Mouse (Mus musculus): ENCODE results near the gene Ern1.
"Not testable (repeated sequence)": the region's sequence is repeated elsewhere in the genome, so short reads cannot be mapped to it uniquely, and the experiment has no call there.

Ern1 gene

DNA sequence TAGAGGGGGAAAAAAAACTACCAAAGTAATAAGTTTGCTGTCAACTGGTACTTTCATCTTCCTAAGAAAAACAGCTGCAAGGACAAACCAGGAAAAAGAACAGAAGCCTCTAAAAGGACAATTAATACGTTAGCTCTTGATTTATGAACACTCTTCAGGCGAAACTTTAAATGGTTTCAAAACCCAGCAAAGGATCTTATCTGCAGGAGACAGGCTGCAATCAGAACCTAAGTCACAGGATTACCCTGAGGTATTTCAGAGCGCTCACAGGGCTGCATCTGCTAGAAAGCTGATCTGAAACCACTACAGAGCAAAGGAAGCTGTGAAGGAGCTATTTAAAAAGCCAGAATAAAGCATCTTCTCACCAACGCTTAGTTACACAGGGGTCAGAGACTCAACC, 6.0 kb downstream of the Ern1 start:
- no peak for DNase-seq (ENCODE audit: low spot score in 2 of 2)

DNA sequence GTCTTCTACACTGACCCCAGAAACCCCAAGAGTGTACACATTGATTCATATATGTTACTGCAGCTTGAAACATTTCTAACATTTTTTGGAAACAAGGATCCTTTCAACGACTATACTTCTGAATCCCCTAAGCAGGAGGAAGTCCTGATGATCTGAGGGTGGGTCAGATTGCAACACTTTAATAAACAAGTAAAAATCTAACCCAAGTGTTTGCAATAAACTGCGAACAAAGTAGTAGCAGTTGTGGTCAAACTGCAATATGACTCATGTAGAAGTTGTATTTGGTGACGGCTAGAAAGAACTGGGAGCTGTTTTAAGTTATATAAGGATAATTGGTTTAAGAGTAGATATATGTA, 7.1 kb downstream of the Ern1 start:
- no peak for DNase-seq (ENCODE audit: low spot score in 2 of 2)

DNA sequence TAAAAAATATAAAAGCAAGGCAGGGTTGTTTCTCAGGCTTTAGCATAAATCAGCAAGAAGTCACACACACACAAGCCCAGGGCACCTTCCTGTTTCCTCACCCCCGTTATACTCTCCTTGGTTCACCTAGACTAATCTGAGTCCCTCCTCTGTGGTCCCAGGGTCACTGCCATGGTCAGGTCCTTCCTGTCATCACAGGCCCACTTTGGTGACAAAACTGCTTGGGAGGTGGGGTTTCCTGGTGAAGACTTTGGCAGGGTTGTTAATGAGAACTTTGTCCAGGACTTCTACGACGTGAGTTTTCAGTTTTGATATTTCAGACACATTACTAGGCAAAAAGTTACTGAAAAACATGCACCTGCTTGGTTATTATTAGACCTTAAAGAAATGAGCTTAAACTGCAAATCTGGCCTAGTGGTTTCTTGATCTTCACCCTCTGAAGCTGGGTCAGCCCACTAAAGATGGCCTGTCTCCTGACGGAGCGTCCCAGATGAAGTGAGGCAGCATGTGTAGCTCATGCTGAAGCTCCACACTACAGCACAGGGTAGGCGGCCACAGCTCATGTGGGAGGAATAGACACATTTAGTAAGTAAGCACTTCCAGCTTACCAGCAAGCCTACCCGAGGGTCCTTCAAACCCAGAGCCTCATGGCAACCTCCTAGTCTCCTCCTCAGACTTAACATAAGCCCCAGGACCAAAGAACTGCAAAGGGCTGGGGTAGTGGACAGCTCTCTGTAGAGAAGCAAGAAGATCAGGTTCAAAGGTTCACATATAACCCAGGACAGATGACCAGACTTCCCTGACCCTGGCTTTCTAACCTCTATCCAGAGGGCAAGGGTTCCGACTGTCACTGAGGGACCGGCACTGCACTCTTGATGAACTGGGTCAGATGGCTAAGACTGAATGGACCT, 7.8 kb downstream of the Ern1 start:
- no peak for DNase-seq (ENCODE audit: low spot score in 2 of 2)

DNA sequence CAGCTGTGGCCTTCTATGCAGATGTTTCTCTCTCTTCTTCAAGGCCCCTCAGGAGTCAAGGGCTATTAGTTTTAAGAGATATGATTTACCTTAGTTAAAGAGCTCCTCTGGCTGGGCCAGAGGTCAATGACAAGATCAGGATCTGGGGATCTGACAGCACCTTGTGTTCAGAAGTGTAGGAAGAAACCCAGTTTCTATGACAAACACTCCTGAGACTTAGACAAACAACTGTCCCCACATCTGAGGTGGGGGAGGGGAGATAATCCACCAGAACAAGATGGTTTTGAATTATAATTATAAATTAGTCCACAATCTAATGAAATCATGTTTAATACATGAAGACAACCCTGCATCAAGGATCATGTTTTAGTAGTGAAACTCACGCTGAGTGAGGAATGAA, 8.9 kb downstream of the Ern1 start:
- no peak for DNase-seq (ENCODE audit: low spot score in 2 of 2)

DNA sequence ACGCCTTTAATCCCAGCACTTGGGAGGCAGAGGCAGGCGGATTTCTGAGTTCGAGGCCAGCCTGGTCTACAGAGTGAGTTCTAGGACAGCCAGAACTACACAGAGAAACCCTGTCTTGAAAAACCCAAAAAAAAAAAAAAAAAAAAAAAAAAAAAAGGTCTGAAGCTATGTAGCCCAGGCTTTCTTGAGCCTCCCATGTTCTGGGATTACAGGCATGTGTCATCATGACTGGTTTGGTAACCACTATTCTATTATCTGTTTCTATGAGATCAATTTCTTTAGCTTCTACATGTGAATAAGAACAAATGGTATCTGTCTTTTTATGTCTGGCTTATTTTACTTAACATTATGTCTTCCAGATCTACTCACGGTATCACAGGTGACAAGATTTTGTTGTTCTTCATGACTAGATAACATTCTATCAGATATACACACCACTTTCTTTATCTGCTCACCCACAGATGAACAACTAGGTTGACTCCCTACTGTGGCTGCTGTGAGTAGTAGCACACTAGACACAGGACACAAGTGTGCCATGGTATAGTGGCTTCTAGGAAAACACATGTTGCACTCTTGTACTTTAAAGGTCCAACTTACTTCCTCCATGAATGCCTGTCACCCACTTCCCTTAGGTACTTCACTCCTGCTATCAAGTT, 10.0 kb downstream of the Ern1 start:
- DNase-seq (ENCODE audit: low spot score in 2 of 2): no peak

DNA sequence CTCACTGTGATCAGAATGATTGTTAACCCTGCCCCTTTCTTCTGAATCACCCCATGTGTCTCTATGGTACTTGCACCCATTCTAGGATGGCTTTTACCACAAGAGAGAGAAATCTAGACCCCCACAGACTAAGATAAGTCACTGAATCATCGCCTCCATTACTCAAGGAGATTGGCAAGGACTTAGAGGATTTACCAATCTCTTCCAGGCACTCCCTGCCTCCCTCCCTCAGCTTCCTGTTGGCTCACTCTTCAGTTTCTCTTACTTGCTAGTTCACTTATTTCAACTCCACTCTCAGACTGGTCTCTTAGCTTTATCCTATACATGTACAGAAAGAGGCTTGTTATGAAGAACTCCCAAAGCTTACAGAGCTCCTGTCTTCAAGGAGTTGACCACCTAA, 12.3 kb downstream of the Ern1 start:
- DNase-seq (ENCODE audit: low spot score in 2 of 2): no peak

DNA sequence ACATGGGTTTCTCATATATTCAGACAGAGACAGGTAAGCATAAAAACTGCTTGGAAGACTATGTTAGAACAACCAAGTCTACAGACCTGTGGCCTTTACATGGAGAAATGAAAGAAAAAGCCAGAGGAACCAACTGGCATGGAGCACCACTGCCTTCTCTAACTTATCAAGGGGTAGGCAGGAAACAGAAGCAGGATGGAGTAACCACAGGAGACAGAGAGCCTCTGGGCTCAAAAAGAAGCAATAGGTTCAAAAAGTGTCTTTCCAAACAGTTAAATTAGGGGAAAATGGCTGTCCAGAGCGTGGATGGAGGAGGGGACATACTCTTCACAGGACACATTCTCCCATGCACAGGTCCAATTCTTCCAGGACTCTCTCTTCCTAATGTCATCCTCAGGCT, 16.0 kb downstream of the Ern1 start:
- DNase-seq (ENCODE audit: low spot score in 2 of 2): no peak

DNA sequence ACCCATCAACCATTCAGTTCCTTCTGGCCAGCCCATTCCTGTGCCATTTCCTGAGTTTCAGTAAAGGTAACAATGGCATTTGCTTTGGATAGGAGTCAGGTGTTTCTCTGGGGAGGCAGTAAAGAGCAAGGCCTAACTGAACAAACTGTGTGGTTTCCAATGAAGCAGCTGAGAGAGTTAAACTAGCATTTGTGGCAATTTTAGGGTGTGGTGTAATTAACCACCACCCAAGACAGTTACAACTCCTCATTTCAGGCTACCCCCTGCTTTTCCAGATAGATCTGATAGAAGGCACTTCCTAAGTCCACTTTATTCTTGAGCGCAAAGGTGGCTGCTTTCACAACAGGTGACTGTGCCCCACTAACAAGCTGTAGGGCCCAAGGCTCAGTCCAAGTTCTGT, 19.1 kb downstream of the Ern1 start:
- no peak for DNase-seq (ENCODE audit: low spot score in 2 of 2)

DNA sequence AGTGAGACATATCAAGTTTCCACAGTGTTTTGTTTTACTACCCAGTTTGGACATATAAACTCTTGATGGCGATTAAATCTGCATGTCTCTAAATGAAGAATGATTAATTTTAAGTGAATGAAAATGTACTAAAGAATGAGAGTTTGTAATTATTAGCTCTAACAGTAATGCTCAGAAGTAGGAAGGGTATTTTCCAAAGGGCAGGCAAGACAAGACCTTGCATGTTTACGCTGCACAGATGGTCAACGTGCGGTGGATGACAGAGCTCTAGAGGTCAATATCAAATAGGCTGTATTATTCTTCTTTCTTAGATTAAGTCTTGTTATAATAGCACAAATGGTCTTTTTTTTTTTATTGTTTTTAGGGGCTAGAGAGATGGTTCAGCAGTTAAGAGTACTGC, 21.7 kb downstream of the Ern1 start:
- DNase-seq (ENCODE audit: low spot score in 2 of 2): no peak

DNA sequence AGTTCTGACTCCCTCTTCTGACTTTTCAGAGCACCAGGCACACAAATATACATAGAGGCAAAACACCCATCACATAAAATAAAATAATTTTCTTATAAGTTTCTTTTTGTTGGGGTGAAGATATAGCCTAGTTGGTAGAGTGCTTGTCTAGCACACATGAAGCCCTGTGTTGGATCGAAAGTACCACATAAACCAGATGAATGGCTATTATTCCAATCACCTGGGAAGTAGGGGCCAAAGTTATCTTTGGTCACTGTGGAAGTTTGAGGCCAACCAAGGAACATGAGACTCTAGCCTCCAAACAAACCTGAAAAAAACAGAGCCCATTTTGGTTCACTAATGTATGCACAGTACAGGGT, 22.1 kb downstream of the Ern1 start:
- no peak for DNase-seq (ENCODE audit: low spot score in 2 of 2)

DNA sequence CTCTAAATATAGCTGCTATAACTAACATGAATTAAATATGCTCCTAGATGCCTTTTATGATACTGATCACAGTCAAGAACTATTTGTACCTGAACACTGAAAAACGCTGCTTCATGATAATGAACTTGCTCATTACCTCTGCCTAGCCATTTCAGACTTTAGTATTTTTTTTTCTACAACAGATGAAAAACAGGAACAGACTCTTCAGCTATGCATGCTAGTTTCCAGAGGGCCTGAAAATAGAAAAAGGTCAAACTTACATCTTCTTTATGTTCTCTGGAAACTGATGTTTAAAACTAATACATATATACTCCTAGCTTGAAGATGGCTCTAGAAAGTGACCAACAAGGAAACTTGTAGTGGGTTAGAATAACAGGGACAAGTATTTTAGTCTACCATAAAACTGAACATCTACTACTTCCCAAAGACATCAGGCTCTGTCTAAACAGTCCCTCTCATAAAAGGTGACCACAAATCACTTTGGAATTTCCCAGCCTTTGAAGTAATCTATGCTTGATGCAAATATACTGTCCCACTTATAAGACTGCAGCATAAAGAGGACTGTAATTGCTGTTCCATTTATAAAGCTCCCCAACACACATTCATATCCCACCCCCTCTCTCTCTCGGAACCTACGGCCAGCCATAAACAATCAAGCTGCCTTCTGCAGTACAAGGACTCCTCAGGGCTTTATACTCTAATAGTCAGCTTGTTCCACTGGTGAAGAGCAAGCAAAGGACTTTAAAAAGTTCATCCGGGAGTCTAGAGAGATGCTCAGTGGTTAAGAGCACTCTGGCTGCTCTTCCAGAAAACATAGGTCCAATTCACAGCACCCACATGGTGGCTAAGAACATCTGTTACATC, 22.7 kb downstream of the Ern1 start:
- no peak for DNase-seq (ENCODE audit: low spot score in 2 of 2)

DNA sequence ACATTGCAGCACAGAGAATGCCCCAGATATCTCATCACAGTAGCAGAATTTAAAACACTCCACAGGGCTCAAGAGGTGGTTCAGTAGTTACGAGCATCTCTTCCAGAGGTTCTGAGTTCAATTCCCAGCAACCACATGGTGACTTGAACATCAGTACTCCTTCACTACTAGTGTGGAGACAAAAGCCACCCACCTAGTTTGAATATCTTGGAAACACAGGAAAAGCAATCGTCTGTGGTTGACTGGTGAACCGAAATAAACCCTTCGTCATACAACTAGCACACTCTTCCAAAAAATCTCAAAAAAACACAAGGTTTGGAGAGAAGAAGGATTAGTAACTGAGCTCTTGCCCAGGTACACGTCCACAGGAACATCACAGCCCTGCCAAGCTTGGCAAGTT, 23.8 kb downstream of the Ern1 start:
- DNase-seq (ENCODE audit: low spot score in 2 of 2): no peak

DNA sequence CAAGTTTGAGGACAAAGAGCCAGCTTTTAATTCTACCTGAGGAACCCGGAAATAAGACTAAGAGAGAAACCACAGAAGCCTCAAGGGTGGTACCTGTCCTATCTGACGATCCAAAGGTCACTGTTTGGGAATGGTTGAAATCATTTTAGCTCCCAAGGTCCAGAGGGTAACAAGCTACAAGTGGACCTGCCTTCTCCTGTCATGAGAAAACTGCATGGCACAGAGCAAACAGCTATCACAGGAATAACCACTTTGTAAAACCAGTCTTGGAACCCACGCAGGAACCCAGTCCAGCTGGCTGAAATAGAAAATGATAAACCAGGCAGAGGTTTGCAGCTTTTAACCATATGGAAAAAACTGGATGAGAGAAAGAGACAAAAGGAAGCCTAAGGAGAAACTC, 25.3 kb downstream of the Ern1 start:
- no peak for DNase-seq (ENCODE audit: low spot score in 2 of 2)

DNA sequence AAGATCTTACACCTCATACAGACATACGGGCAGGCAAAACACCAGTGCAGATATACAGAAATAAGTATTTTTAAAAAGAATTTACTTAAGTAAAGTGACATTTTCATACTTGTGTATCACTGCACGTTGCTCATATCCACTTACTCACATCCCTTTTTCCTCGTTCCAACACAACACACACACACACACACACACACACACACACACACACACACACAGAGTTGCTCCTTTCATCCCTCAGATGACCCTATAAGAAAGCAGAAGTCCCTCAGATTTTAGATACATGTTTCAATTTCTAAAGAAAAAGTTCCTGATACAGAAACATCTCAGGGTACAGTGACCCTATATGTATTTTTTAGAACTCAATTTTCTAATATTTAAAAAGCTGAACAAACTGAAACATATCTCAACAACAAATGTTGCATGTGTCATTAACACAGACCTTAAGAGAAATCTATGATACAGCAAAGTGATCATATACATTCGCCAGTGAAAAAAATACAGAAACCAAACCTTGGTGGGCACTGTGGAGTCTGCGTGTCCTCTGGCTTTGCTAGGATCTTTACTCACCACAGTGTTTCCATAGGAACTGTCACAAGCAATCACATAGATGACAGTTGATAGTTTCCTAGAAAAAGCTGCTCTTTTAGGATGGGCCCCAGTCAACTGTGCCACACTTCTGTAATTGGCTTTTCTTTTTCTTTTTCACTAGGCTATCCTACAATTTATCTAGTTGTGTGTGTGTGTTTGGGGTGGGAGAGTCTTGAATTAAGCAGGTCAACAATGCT, 26.3 kb downstream of the Ern1 start:
- no peak for DNase-seq (ENCODE audit: low spot score in 2 of 2)

DNA sequence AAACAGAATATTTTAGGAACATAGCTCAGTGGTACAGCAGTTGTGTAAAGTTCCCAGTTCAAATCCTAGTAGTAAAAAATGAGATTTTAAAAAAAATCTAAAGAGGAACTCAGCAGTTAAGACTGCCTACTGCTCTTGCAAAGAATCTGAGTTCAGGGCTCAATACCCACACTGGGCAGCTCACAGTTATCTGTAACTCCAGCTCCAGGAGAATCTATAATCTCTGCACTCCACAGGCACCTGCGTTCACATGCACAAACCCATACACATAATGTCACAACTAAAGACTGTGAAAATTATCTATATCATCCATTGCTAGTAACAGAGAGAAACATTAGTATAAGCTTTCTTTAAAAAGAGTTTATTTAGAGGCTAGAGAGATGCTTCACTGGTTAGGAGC, 27.0 kb downstream of the Ern1 start:
- DNase-seq (ENCODE audit: low spot score in 2 of 2): no peak

DNA sequence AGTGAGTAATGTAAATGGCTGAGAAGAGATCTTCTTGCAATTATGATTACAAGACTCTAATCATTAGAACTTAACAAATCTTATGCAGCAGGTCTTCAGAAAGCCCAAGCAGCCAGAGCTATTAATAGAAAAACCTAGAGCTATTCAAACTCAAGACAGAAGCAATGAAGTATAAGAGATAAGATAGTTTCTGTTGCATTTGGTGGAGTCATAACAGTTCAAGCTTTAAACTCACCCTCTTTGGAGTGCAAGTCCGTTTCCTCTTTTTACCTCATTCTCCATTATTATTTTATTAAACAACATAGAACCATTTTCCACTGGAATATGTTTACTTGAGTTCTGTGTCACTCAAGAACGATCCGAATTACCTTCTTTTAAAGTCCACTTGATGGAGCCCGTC, 29.1 kb downstream of the Ern1 start:
- DNase-seq (ENCODE audit: low spot score in 2 of 2): no peak

DNA sequence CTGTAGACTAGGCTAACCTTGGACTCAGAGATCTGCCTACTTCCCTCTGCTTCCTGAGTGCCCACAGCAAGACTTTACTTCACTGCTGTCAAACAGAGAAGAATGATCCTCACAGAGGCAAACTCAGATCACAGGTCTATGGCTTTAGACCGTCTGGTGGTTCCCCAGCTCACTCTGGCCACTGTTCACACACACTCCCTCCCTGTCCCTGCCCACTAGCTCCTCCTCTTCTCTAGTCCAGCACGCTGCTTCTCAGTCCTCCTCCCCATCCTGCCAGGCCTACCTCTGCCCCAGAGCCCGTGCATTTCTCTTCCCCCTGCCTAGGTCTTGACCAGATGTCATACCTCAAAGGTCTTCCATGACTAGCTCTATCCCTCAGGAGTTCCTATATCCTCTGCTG, 44.0 kb downstream of the Ern1 start:
- no peak for DNase-seq (ENCODE audit: low spot score in 2 of 2)

DNA sequence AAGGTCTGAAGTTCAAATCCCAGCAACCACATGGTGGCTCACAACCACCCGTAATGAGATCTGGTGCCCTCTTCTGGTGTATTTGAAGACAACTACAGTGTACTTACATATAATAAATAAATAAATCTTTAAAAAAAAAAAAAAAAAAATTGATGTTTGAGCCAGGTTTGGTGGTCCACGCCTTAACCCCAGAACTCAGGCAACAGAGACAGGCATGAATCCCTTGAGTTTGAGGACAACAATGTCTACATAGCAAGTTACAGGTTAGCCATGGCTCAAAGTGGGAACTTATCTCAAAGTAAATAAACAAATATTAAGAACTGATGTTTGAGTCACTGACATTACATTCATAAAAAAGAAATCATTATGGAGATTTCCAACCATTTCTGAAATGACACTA, 45.1 kb downstream of the Ern1 start:
- DNase-seq (ENCODE audit: low spot score in 2 of 2): not testable (repeated sequence)

DNA sequence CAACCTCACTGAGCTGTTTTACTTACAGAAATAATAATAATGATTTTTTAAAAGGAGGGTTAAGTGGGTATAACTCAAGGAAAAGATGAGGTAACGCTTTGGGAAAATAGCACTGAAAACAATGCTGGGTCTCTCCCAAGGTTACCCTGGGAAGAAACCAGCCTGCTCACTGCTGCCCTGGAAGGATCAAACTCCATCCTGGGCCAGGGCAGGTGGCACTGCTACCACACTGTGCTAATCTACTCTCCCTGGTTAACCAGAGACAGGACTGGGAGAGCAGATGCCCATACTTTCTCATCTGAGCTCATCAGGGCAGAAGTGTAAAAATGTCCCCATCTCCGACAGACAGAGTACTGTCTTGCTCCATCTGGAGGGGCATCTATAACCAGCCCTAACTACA, 47.3 kb downstream of the Ern1 start:
- no peak for DNase-seq (ENCODE audit: low spot score in 2 of 2)

DNA sequence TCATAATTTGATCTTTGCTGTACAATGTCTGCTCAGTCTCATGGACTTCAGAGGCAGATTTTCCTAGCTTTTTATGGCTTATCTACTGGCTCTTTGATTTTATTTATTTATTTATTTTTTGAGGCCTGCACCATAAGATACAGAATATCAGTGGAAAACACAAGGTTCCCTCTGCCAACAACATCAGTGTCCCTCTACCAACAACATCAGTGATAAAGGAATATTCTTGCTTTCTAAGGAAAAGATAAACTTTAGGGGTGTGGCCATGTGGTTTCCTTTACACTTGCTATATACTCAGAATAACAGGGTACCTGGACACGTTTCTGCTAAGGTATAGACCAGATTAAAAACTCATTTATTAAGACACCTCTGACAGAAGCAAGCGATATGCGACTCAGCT, 48.3 kb downstream of the Ern1 start:
- DNase-seq (ENCODE audit: low spot score in 2 of 2): no peak

DNA sequence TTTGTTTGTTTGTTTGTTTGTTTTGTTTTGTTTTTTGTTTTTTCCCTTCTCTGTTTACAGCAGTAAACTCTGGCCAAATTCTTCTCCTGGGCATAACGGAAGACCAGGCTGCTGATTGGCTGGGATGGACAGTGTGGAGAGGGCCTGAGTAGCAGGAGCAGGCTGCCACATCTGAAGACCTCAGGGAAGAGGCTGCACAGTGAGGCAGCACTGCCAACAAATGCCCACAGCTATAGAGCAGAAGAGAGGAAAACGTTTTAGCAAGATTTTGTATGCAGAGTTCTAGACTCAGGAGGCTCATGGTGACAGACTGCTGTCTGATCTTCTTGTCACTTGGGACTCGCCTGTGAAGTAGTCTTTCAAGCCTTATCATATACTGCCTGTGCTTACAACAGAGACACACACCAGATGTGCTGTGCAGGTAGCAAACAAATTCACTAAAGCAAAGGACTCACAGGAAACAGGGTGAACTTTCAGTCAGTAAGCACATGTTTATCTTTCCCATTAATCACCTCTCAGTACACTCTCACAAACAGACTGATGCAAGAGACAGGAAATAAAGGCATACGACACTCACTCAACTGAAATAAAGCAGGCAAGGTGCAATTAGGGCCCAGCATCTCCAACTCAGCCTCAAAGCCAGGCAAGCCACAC, 49.0 kb downstream of the Ern1 start:
- DNase-seq (ENCODE audit: low spot score in 2 of 2): no peak
